Mouse (Mus musculus) CH12.LX (cell line): Measurements from ENCODE around the gene Rap1gds1.

ENCODE experiments used
- CTCF ChIP-seq, 2 experiments: IDR thresholded peaks in 1 of 2; conservative IDR thresholded peaks in 1 of 2; 2 replicates each; pipeline ENCODE4 v1.5.1; 2011 to 2012; ENCODE audit warnings: low read depth in 2 of 2, low read length in 2 of 2, improper control_type of control experiment in 1 of 2, inconsistent platforms in 1 of 2, mild to moderate bottlenecking in 1 of 2, moderate library complexity in 1 of 2
- EP300 ChIP-seq: IDR thresholded peaks from 2 replicates; pipeline ENCODE4 v1.6.1; 2011; ENCODE audit warnings: low read length, improper control_type of control experiment
- GABPA ChIP-seq: IDR thresholded peaks from 2 replicates; pipeline ENCODE4 v1.6.1; 2012; ENCODE audit warnings: low read depth, low read length, improper control_type of control experiment, inconsistent platforms; ENCODE audit not compliant: insufficient replicate concordance
- MAFK ChIP-seq: IDR thresholded peaks from 2 replicates; pipeline ENCODE4 v1.6.1; 2011; ENCODE audit warnings: low read length, improper control_type of control experiment; ENCODE audit not compliant: insufficient replicate concordance
- MYC ChIP-seq: IDR thresholded peaks from 2 replicates; pipeline ENCODE4 v1.6.1; 2011; ENCODE audit warnings: low read depth, mild to moderate bottlenecking, improper control_type of control experiment, low read length
- POLR2A ChIP-seq: IDR thresholded peaks from 2 replicates; pipeline ENCODE4 v1.6.1; 2011; ENCODE audit warnings: low read depth, mild to moderate bottlenecking, improper control_type of control experiment, low read length
- SIN3A ChIP-seq: IDR thresholded peaks from 2 replicates; pipeline ENCODE4 v1.6.1; 2012; ENCODE audit warnings: low read length, improper control_type of control experiment, inconsistent platforms

- no peak for TF ChIP-seq GABPA
- TF ChIP-seq CTCF (conservative IDR thresholded peaks at IDR 0.05 in 1 of 2, IDR thresholded peaks at IDR 0.05 in 1 of 2; ENCODE audit: low read depth in 2 of 2, low read length in 2 of 2), result no peak
- TF ChIP-seq EP300, result no peak
- TF ChIP-seq SIN3A, result no peak
- TF ChIP-seq MYC, result no peak
- no peak for TF ChIP-seq POLR2A
- no peak for TF ChIP-seq MAFK
Measured at GRCm38 (mm10) chr3:138912504-138912903, 162.5 kb downstream of the Rap1gds1 start.
